In genomic region chr15:84298804-84299370, GRCm38 (mm10) we compare ENCODE assay signal across 9 mouse cellular contexts. TPM values are rescaled to one million over a fixed set of nuclear protein-coding genes. Genes with fewer than 3 reads are reported as not detected.
DNase-seq lines count a peak whose midpoint lies in the region; ATAC-seq and TF ChIP-seq lines count a peak whose summit lies in the region.
"Had no signal": no experiment of that assay in that cellular context is flagged by ENCODE, and none has a peak within 500 bp of the region (broad histone marks: within the 10 kb centered on the region; RNA-seq: fewer than 3 reads in every experiment).

No protein-coding gene starts in this region.

- H3K27ac ChIP-seq in lung, embryonic 15.5 days, result no peak overlapping the region
- peak overlapping the region; percentile 52; the same call in 1 of the 2 replicates for H3K27ac ChIP-seq in forebrain, embryonic 11.5 days (ENCODE audit: low read depth, low read length)
- H3K27ac ChIP-seq in neural tube, embryonic 12.5 days, result no peak overlapping the region
- no peak overlapping the region for H3K27ac ChIP-seq in heart, adult 2 months
- H3K27ac ChIP-seq: heart, embryonic 13.5 days had no signal

- no peaks in the 10 kb centered on the region for H3K36me3 ChIP-seq in lung, embryonic 15.5 days
- H3K36me3 ChIP-seq in forebrain, embryonic 11.5 days (ENCODE audit: control insufficient read depth, insufficient read depth, low read length), result no peaks in the 10 kb centered on the region
- no peaks in the 10 kb centered on the region for H3K36me3 ChIP-seq in neural tube, embryonic 12.5 days
- H3K36me3 ChIP-seq in heart, adult 2 months (ENCODE audit: control insufficient read depth, insufficient read depth, low read length), result no peaks in the 10 kb centered on the region

- intact Hi-C loops in heart, adult 2 months (cut with DNase I), result no loop called here

- TF ChIP-seq EP300 in heart, adult 2 months (IDR thresholded peaks at IDR 0.05; ENCODE audit: insufficient read depth, low read depth, low read length), result no peak

- peaks cover 30% of the 10 kb centered on the region for H3K4me1 ChIP-seq in lung, embryonic 15.5 days
- H3K4me1 ChIP-seq in lung, adult 2 months (ENCODE audit: control insufficient read depth, insufficient read depth, low read length), result no peaks in the 10 kb centered on the region
- H3K4me1 ChIP-seq in forebrain, embryonic 11.5 days (replicated peaks; ENCODE audit: control insufficient read depth, insufficient read depth, low read length), result peaks cover 49% of the 10 kb centered on the region
- peaks cover 64% of the 10 kb centered on the region for H3K4me1 ChIP-seq in neural tube, embryonic 12.5 days
- H3K4me1 ChIP-seq in heart, adult 2 months (ENCODE audit: control insufficient read depth, insufficient read depth, low read length), result no peaks in the 10 kb centered on the region; the same call in 1 of the 2 replicates

- no peak overlapping the region for H3K9ac ChIP-seq in lung, embryonic 15.5 days
- H3K9ac ChIP-seq in forebrain, embryonic 11.5 days (ENCODE audit: low read length), result no peak overlapping the region
- no peak overlapping the region for H3K9ac ChIP-seq in neural tube, embryonic 12.5 days
- H3K9ac ChIP-seq in heart, adult 2 months (ENCODE audit: low read depth, low read length), result no peak overlapping the region
- H3K9ac ChIP-seq: heart, embryonic 13.5 days had no signal

- TF ChIP-seq CTCF in lung, adult 2 months (IDR thresholded peaks at IDR 0.05; ENCODE audit: insufficient read depth, low read length), result no peak
- no peak for TF ChIP-seq CTCF in heart, adult 2 months (IDR thresholded peaks at IDR 0.05)

- TF ChIP-seq POLR2A in lung, adult 2 months (IDR thresholded peaks at IDR 0.05; ENCODE audit: borderline replicate concordance, extremely low read depth, low read depth, low read length), result no peak
- no peak for TF ChIP-seq POLR2A in heart, adult 2 months (IDR thresholded peaks at IDR 0.05; ENCODE audit: insufficient read depth, low read depth, low read length)

- 0 out of 2 replicates have a peak, but pooled peaks have one; percentile 20 for ATAC-seq in lung, embryonic 15.5 days (ENCODE audit: borderline replicate concordance, extremely low read depth, low FRiP score, low TSS enrichment)
- ATAC-seq in forebrain, embryonic 11.5 days (replicated peaks; ENCODE audit: low FRiP score), result no peak
- ATAC-seq in neural tube, embryonic 12.5 days (ENCODE audit: low FRiP score, low read depth), result peak; percentile 35; the same call in 1 of the 2 replicates

- no peak overlapping the region for H3K4me3 ChIP-seq in lung, embryonic 15.5 days
- H3K4me3 ChIP-seq in lung, adult 2 months (replicated peaks; ENCODE audit: extremely low read depth, low read depth, low read length), result no peak overlapping the region
- H3K4me3 ChIP-seq in forebrain, embryonic 11.5 days (ENCODE audit: low read depth, low read length), result no peak overlapping the region
- no peak overlapping the region for H3K4me3 ChIP-seq in neural tube, embryonic 12.5 days
- no peak overlapping the region for H3K4me3 ChIP-seq in heart, adult 2 months
- H3K4me3 ChIP-seq: heart, embryonic 13.5 days had no signal

- H3K79me2 ChIP-seq in heart, adult 2 months (replicated peaks; ENCODE audit: control insufficient read depth, insufficient read depth, low read length), result no peaks in the 10 kb centered on the region

- no peaks in the 10 kb centered on the region for H3K9me3 ChIP-seq in lung, embryonic 15.5 days
- H3K9me3 ChIP-seq in forebrain, embryonic 11.5 days (ENCODE audit: control insufficient read depth, low read length), result no peaks in the 10 kb centered on the region
- no peaks in the 10 kb centered on the region for H3K9me3 ChIP-seq in neural tube, embryonic 12.5 days
- H3K9me3 ChIP-seq: heart, embryonic 13.5 days had no signal

- WGBS in lung, embryonic 15.5 days, result 31% methylated on average over 13 of the region's 13 CpGs
- WGBS in lung, adult 2 months, result 61% methylated on average over 13 of the region's 13 CpGs
- 34% methylated on average over 13 of the region's 13 CpGs for WGBS in forebrain, embryonic 11.5 days
- 13% methylated on average over 13 of the region's 13 CpGs for WGBS in neural tube, embryonic 12.5 days
- 85% methylated on average over 13 of the region's 13 CpGs for WGBS in heart, adult 2 months

- no peaks in the 10 kb centered on the region for H3K27me3 ChIP-seq in lung, embryonic 15.5 days
- H3K27me3 ChIP-seq in forebrain, embryonic 11.5 days (ENCODE audit: control insufficient read depth, insufficient read depth, low read length), result no peaks in the 10 kb centered on the region
- no peaks in the 10 kb centered on the region for H3K27me3 ChIP-seq in neural tube, embryonic 12.5 days (replicated peaks)
- H3K27me3 ChIP-seq in heart, adult 2 months (ENCODE audit: control insufficient read depth, insufficient read depth, low read length), result no peaks in the 10 kb centered on the region

- H3K4me2 ChIP-seq in lung, embryonic 15.5 days, result no peak overlapping the region
- H3K4me2 ChIP-seq in forebrain, embryonic 11.5 days (ENCODE audit: low read depth, low read length, severe bottlenecking), result no peak overlapping the region
- peak overlapping the region; percentile 42 for H3K4me2 ChIP-seq in neural tube, embryonic 12.5 days (replicated peaks)
- H3K4me2 ChIP-seq: heart, embryonic 13.5 days had no signal

- DNase-seq in lung, adult 2 months, result no peak
- DNase-seq in forebrain, embryonic 11.5 days (ENCODE audit: low spot score), result peak; percentile 73
- DNase-seq in layer of hippocampus, postnatal 36 days, result peak; percentile 60 to 65
- no peak for DNase-seq in adipocyte (ENCODE audit: low spot score)
- no peak for DNase-seq in heart, adult 2 months
- no peak for DNase-seq in cerebellum, postnatal 36 days

RNA-seq across cellular contexts. Expression of gene Parvg, which starts 24.9 kb away (rescaled TPM):
- polyA plus RNA-seq in lung, embryonic 15.5 days (2015; fragmentation: Nextera tagmentation; extraction: Ambion mirVana), result 2.9 and 5.4 TPM in 2 replicates
- 8.6 and 10.7 TPM in 2 replicates for polyA plus RNA-seq in lung, adult 2 months (2012; rRNA removed)
- 0.35 and 0.56 TPM in 2 replicates for polyA plus RNA-seq in forebrain, embryonic 11.5 days (2014; fragmentation: Nextera tagmentation; extraction: Ambion mirVana)
- 10 to 100 TPM; 15.8 to 24.3 TPM for total RNA-seq in layer of hippocampus, postnatal 36 days (2021)
- 1.4 and 1.7 TPM in 2 replicates for polyA plus RNA-seq in neural tube, embryonic 12.5 days (2016; fragmentation: Nextera tagmentation; extraction: Ambion mirVana)
- 1 to 10 TPM; 1.9 to 2.5 TPM for total RNA-seq in heart, adult 2 months (2021)
- 1.3 and 1.5 TPM in 2 replicates for polyA plus RNA-seq in heart, adult 2 months (2012; rRNA removed)

Comparison
In these comparisons a context has a peak if more than half of its experiments do, and no peak if none do; other contexts are left out.
1. DNase-seq: peak in forebrain, embryonic 11.5 days (single experiment) and layer of hippocampus, postnatal 36 days (2 of 2); none in lung, adult 2 months (single experiment), adipocyte (single experiment), heart, adult 2 months (0 of 2) and cerebellum, postnatal 36 days (0 of 2).